Mouse (Mus musculus): ENCODE measurements around the gene Rpl3.
A peak's percentile ranks its signal among the peaks of the same experiment; 100 is the strongest.

- no peak for TF ChIP-seq POLR2A (IDR thresholded peaks at IDR 0.05; ENCODE audit: borderline replicate concordance, insufficient read depth, low read length)
- TF ChIP-seq CTCF (IDR thresholded peaks at IDR 0.05; ENCODE audit: borderline replicate concordance, insufficient read depth, low read depth, low read length) = peak; percentile 47; the same call in 1 of the 2 replicates
Measured at GRCm38 (mm10) chr15:80080711-80081615, 10.7 kb downstream of the Rpl3 start.

Measured in cerebellum, adult 2 months (tissue).